Mouse (Mus musculus) liver, postnatal 0 days (tissue): ENCODE data around the gene Ccl6.

Source experiments
- CTCF ChIP-seq: sonication (generic); IDR thresholded peaks from 2 replicates; pipeline ENCODE4 v1.5.1; 2016; ENCODE audit warnings: antibody characterized with exemption, low read depth
- EP300 ChIP-seq: IDR thresholded peaks from 2 replicates; pipeline ENCODE4 v1.6.1; 2016; ENCODE audit warnings: antibody characterized with exemption, low read depth, mild to moderate bottlenecking

- no peak for TF ChIP-seq CTCF
- 0 out of 2 replicates have a peak, but pooled peaks have one; percentile 14 for TF ChIP-seq EP300
Measured at GRCm38 (mm10) chr11:83578186-83578760, 14.6 kb downstream of the Ccl6 start, which contains the start of gene Ccl9.
